Mouse (Mus musculus): ENCODE measurements at regions not wholly inside any gene's neighbourhood (a gene's known extent, or its start where the extent isn't known, plus 50 kb on each side); places are given as distances from the start of the nearest gene placed in this dataset.

- no peak for ATAC-seq
- 94% methylated on average over 6 of the region's 6 CpGs for WGBS
- H3K27ac ChIP-seq (ENCODE audit: low read length), result no peak overlapping the region
- no peaks in the 10 kb centered on the region for H3K36me3 ChIP-seq (ENCODE audit: control insufficient read depth, insufficient read depth, low read length)
- H3K4me1 ChIP-seq (ENCODE audit: control insufficient read depth, insufficient read depth, low read length), result no peaks in the 10 kb centered on the region
- H3K4me2 ChIP-seq (ENCODE audit: low read length), result no peak overlapping the region
- H3K27me3 ChIP-seq (ENCODE audit: control insufficient read depth, insufficient read depth, low read depth, low read length), result no peaks in the 10 kb centered on the region
- no peak overlapping the region for H3K9ac ChIP-seq (ENCODE audit: low read depth, low read length)
- no peaks in the 10 kb centered on the region for H3K9me3 ChIP-seq (replicated peaks; ENCODE audit: control insufficient read depth, low read length, poor library complexity, severe bottlenecking)
- H3K4me3 ChIP-seq (ENCODE audit: low read depth, low read length), result no peak overlapping the region
These were observed 258.0 kb downstream of the Zpld1 start for GRCm38 (mm10) chr16:55039777-55040176.

- no peak overlapping the region for H3K27ac ChIP-seq (ENCODE audit: low read length)
- no peaks in the 10 kb centered on the region for H3K36me3 ChIP-seq (ENCODE audit: control insufficient read depth, insufficient read depth, low read length)
- no peak overlapping the region for H3K4me3 ChIP-seq (ENCODE audit: low read depth, low read length)
- no peak overlapping the region for H3K4me2 ChIP-seq (ENCODE audit: low read length)
- ATAC-seq, result no peak
- H3K27me3 ChIP-seq (ENCODE audit: control insufficient read depth, insufficient read depth, low read depth, low read length), result no peaks in the 10 kb centered on the region
- no peaks in the 10 kb centered on the region for H3K9me3 ChIP-seq (replicated peaks; ENCODE audit: control insufficient read depth, low read length, poor library complexity, severe bottlenecking)
- 87% methylated on average over 2 of the region's 2 CpGs for WGBS
- no peaks in the 10 kb centered on the region for H3K4me1 ChIP-seq (ENCODE audit: control insufficient read depth, insufficient read depth, low read length)
- H3K9ac ChIP-seq (ENCODE audit: low read depth, low read length), result no peak overlapping the region
These were observed 296.0 kb downstream of the Zpld1 start for GRCm38 (mm10) chr16:55001661-55002289.

- no peaks in the 10 kb centered on the region for H3K4me1 ChIP-seq (ENCODE audit: control insufficient read depth, insufficient read depth, low read length)
- no peak overlapping the region for H3K27ac ChIP-seq (ENCODE audit: low read length)
- ATAC-seq, result no peak
- WGBS, result 85% methylated on average over 4 of the region's 4 CpGs
- H3K4me2 ChIP-seq (ENCODE audit: low read length), result no peak overlapping the region
- no peak overlapping the region for H3K9ac ChIP-seq (ENCODE audit: low read depth, low read length)
- H3K36me3 ChIP-seq (ENCODE audit: control insufficient read depth, insufficient read depth, low read length), result no peaks in the 10 kb centered on the region
- H3K4me3 ChIP-seq (ENCODE audit: low read depth, low read length), result no peak overlapping the region
- no peaks in the 10 kb centered on the region for H3K27me3 ChIP-seq (ENCODE audit: control insufficient read depth, insufficient read depth, low read depth, low read length)
- H3K9me3 ChIP-seq (replicated peaks; ENCODE audit: control insufficient read depth, low read length, poor library complexity, severe bottlenecking), result no peaks in the 10 kb centered on the region
These were observed 306.1 kb downstream of the Zpld1 start for GRCm38 (mm10) chr16:54991595-54992240.

- under 1% methylated on average over 9 of the region's 9 CpGs for WGBS
- Histone ChIP-seq H3K4me3 (ENCODE audit: low read depth, low read length) (peak overlapping the region; percentile 18; the same call in 1 of the 2 replicates), H3K9ac (ENCODE audit: low read depth, low read length) (peak overlapping the region; percentile 8; the same call in 1 of the 2 replicates)
These were observed 314.0 kb downstream of the Zpld1 start for GRCm38 (mm10) chr16:54983759-54984218.

GRCm38 (mm10) chr16:54970356-54970755, 327.4 kb downstream of the Zpld1 start:
- Histone ChIP-seq H3K27me3 (ENCODE audit: control insufficient read depth, insufficient read depth, low read depth, low read length) (no peaks in the 10 kb centered on the region), H3K4me2 (ENCODE audit: low read length) (no peak overlapping the region), H3K4me1 (ENCODE audit: control insufficient read depth, insufficient read depth, low read length) (no peaks in the 10 kb centered on the region), H3K36me3 (ENCODE audit: control insufficient read depth, insufficient read depth, low read length) (no peaks in the 10 kb centered on the region), H3K27ac (ENCODE audit: low read length) (no peak overlapping the region), H3K9ac (ENCODE audit: low read depth, low read length) (no peak overlapping the region), H3K9me3 (replicated peaks; ENCODE audit: control insufficient read depth, low read length, poor library complexity, severe bottlenecking) (no peaks in the 10 kb centered on the region), H3K4me3 (ENCODE audit: low read depth, low read length) (no peak overlapping the region)
- no peak for ATAC-seq
- 83% methylated on average over 6 of the region's 6 CpGs for WGBS

More at GRCm38 (mm10) chr16:54983759-54984218, 314.0 kb downstream of the Zpld1 start:
- no peaks in the 10 kb centered on the region for H3K27me3 ChIP-seq (ENCODE audit: control insufficient read depth, insufficient read depth, low read depth, low read length)
- H3K27ac ChIP-seq (ENCODE audit: low read length), result 0 out of 2 replicates have a peak overlapping the region, but pooled peaks have one; percentile 4
- H3K4me1 ChIP-seq (ENCODE audit: control insufficient read depth, insufficient read depth, low read length), result peaks cover 4% of the 10 kb centered on the region; the same call in 1 of the 2 replicates
- peak overlapping the region; percentile 47 for H3K4me2 ChIP-seq (ENCODE audit: low read length)
- no peaks in the 10 kb centered on the region for H3K9me3 ChIP-seq (replicated peaks; ENCODE audit: control insufficient read depth, low read length, poor library complexity, severe bottlenecking)
- H3K36me3 ChIP-seq (ENCODE audit: control insufficient read depth, insufficient read depth, low read length), result no peaks in the 10 kb centered on the region
- peak; percentile 88 for ATAC-seq

- Histone ChIP-seq H3K4me1 (ENCODE audit: control insufficient read depth, insufficient read depth, low read length) (no peaks in the 10 kb centered on the region), H3K4me2 (ENCODE audit: low read length) (peak overlapping the region; percentile 26), H3K4me3 (ENCODE audit: low read depth, low read length) (no peak overlapping the region), H3K9me3 (replicated peaks; ENCODE audit: control insufficient read depth, low read length, poor library complexity, severe bottlenecking) (no peaks in the 10 kb centered on the region), H3K36me3 (ENCODE audit: control insufficient read depth, insufficient read depth, low read length) (no peaks in the 10 kb centered on the region), H3K27me3 (ENCODE audit: control insufficient read depth, insufficient read depth, low read depth, low read length) (no peaks in the 10 kb centered on the region), H3K27ac (ENCODE audit: low read length) (no peak overlapping the region), H3K9ac (ENCODE audit: low read depth, low read length) (no peak overlapping the region)
- ATAC-seq, result no peak
- WGBS, result 37% methylated on average over 7 of the region's 7 CpGs
These were observed 353.9 kb downstream of the Zpld1 start for GRCm38 (mm10) chr16:54943808-54944315.

- Histone ChIP-seq H3K4me1 (ENCODE audit: control insufficient read depth, insufficient read depth, low read length) (no peaks in the 10 kb centered on the region), H3K9me3 (replicated peaks; ENCODE audit: control insufficient read depth, low read length, poor library complexity, severe bottlenecking) (0 out of 2 replicates have a peak, but pooled peaks cover 4% of the 10 kb centered on the region), H3K27me3 (ENCODE audit: control insufficient read depth, insufficient read depth, low read depth, low read length) (no peaks in the 10 kb centered on the region), H3K4me2 (ENCODE audit: low read length) (no peak overlapping the region), H3K4me3 (ENCODE audit: low read depth, low read length) (no peak overlapping the region), H3K36me3 (ENCODE audit: control insufficient read depth, insufficient read depth, low read length) (no peaks in the 10 kb centered on the region), H3K27ac (ENCODE audit: low read length) (no peak overlapping the region), H3K9ac (ENCODE audit: low read depth, low read length) (no peak overlapping the region)
- WGBS, result 73% methylated on average over 3 of the region's 3 CpGs
- no peak for ATAC-seq
These were observed 369.5 kb downstream of the Zpld1 start for GRCm38 (mm10) chr16:54928259-54928658.

- Histone ChIP-seq H3K4me3 (ENCODE audit: low read depth, low read length) (no peak overlapping the region), H3K27me3 (ENCODE audit: control insufficient read depth, insufficient read depth, low read depth, low read length) (no peaks in the 10 kb centered on the region), H3K4me2 (ENCODE audit: low read length) (no peak overlapping the region), H3K9ac (ENCODE audit: low read depth, low read length) (no peak overlapping the region), H3K27ac (ENCODE audit: low read length) (no peak overlapping the region), H3K4me1 (ENCODE audit: control insufficient read depth, insufficient read depth, low read length) (no peaks in the 10 kb centered on the region), H3K36me3 (ENCODE audit: control insufficient read depth, insufficient read depth, low read length) (no peaks in the 10 kb centered on the region), H3K9me3 (replicated peaks; ENCODE audit: control insufficient read depth, low read length, poor library complexity, severe bottlenecking) (no peaks in the 10 kb centered on the region)
- no peak for ATAC-seq
- 95% methylated on average over 4 of the region's 4 CpGs for WGBS
These were observed 394.9 kb downstream of the Zpld1 start for GRCm38 (mm10) chr16:54902911-54903310.

- H3K27me3 ChIP-seq (ENCODE audit: control insufficient read depth, insufficient read depth, low read depth, low read length), result no peaks in the 10 kb centered on the region
- no peaks in the 10 kb centered on the region for H3K9me3 ChIP-seq (replicated peaks; ENCODE audit: control insufficient read depth, low read length, poor library complexity, severe bottlenecking)
- no peak overlapping the region for H3K4me3 ChIP-seq (ENCODE audit: low read depth, low read length)
- H3K4me1 ChIP-seq (ENCODE audit: control insufficient read depth, insufficient read depth, low read length), result no peaks in the 10 kb centered on the region
- H3K4me2 ChIP-seq (ENCODE audit: low read length), result no peak overlapping the region
- H3K36me3 ChIP-seq (ENCODE audit: control insufficient read depth, insufficient read depth, low read length), result no peaks in the 10 kb centered on the region
- 77% methylated on average over 1 of the region's 1 CpGs for WGBS
- no peak overlapping the region for H3K27ac ChIP-seq (ENCODE audit: low read length)
- no peak for ATAC-seq
- no peak overlapping the region for H3K9ac ChIP-seq (ENCODE audit: low read depth, low read length)
These were observed 396.3 kb downstream of the Zpld1 start for GRCm38 (mm10) chr16:54901461-54901860.

All from midbrain, embryonic 16.5 days (tissue).